Mouse (Mus musculus): ENCODE measurements around the gene Pet100. TPM values are rescaled to one million over a fixed set of nuclear protein-coding genes. Genes with fewer than 3 reads are reported as not detected.

Pet100 gene
- polyA plus RNA-seq, 1 experiment from 2014 or later: 63.5 TPM

DNA sequence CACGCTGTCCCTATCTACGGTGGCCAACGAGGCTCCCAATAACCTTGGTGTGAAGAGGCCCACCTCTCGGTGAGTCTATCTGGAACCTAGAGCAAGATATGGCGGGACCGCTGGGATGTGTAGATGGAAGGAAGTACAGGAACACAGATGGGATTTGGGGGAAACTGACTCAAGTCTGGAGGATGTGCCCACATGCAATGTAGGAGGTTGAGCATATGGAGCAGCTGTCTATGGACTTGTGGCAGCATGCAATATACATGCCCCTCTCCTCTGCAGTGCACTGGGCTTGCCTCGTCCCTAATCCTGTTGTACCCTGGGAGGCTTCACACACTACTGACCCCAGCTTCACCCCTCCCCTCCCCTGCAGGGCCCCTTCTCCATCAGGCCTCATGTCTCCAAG is 13.5 kb upstream of the Pet100 start:
- Histone ChIP-seq H3K27ac (ENCODE audit: low read length) (no peak overlapping the region), H3K4me1 (ENCODE audit: control insufficient read depth, insufficient read depth, low read length) (no peaks in the 10 kb centered on the region), H3K4me2 (ENCODE audit: low read length) (no peak overlapping the region), H3K36me3 (ENCODE audit: control insufficient read depth, insufficient read depth, low read length) (peaks cover 57% of the 10 kb centered on the region), H3K9me3 (replicated peaks; ENCODE audit: control insufficient read depth, low read length, poor library complexity, severe bottlenecking) (no peaks in the 10 kb centered on the region), H3K4me3 (ENCODE audit: low read depth, low read length) (no peak overlapping the region), H3K9ac (ENCODE audit: low read depth, low read length) (no peak overlapping the region), H3K27me3 (ENCODE audit: control insufficient read depth, insufficient read depth, low read depth, low read length) (no peaks in the 10 kb centered on the region)
- ATAC-seq: no peak
- 84% methylated on average over 7 of the region's 7 CpGs for WGBS

GRCm38 (mm10) chr8:3609046-3609815 is 12.1 kb upstream of the Pet100 start:
- Histone ChIP-seq H3K36me3 (ENCODE audit: control insufficient read depth, insufficient read depth, low read length) (peaks cover 56% of the 10 kb centered on the region), H3K9me3 (replicated peaks; ENCODE audit: control insufficient read depth, low read length, poor library complexity, severe bottlenecking) (no peaks in the 10 kb centered on the region), H3K27me3 (ENCODE audit: control insufficient read depth, insufficient read depth, low read depth, low read length) (no peaks in the 10 kb centered on the region), H3K4me1 (ENCODE audit: control insufficient read depth, insufficient read depth, low read length) (no peaks in the 10 kb centered on the region), H3K4me2 (ENCODE audit: low read length) (no peak overlapping the region), H3K9ac (ENCODE audit: low read depth, low read length) (no peak overlapping the region), H3K4me3 (ENCODE audit: low read depth, low read length) (no peak overlapping the region), H3K27ac (ENCODE audit: low read length) (no peak overlapping the region)
- WGBS: 86% methylated on average over 12 of the region's 12 CpGs
- ATAC-seq: no peak

- no peak for ATAC-seq
- Histone ChIP-seq H3K4me2 (ENCODE audit: low read length) (no peak overlapping the region), H3K4me3 (ENCODE audit: low read depth, low read length) (no peak overlapping the region), H3K9ac (ENCODE audit: low read depth, low read length) (no peak overlapping the region), H3K27me3 (ENCODE audit: control insufficient read depth, insufficient read depth, low read depth, low read length) (no peaks in the 10 kb centered on the region), H3K27ac (ENCODE audit: low read length) (no peak overlapping the region), H3K9me3 (replicated peaks; ENCODE audit: control insufficient read depth, low read length, poor library complexity, severe bottlenecking) (no peaks in the 10 kb centered on the region), H3K36me3 (ENCODE audit: control insufficient read depth, insufficient read depth, low read length) (peaks cover 56% of the 10 kb centered on the region), H3K4me1 (ENCODE audit: control insufficient read depth, insufficient read depth, low read length) (no peaks in the 10 kb centered on the region)
- WGBS: 92% methylated on average over 6 of the region's 6 CpGs
Measured at GRCm38 (mm10) chr8:3609816-3610150, 11.6 kb upstream of the Pet100 start.

DNA sequence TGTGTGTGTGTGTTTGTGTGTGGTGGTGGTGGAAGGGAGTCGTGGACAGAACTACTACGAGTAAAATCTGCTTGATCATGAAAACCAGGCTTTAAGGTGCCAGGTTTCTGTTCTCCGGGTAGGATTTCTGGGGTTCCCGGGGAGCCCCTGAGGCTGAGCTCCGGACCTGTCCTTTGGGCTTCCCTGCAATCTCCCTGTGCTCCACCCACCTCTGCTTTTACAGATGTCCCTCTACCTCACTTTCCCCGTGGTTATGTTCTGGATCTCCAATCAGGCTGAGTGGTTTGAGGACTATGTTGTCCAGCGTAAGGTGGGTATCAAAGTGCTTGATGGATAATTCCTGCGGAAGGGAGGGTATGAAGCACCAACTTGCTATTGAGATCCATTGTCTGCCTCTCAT is 771 bp downstream of the Pet100 start:
- Histone ChIP-seq H3K4me1 (ENCODE audit: control insufficient read depth, insufficient read depth, low read length) (peaks cover 18% of the 10 kb centered on the region), H3K4me2 (ENCODE audit: low read length) (peak overlapping the region; percentile 82), H3K4me3 (ENCODE audit: low read depth, low read length) (peak overlapping the region; percentile 68), H3K36me3 (ENCODE audit: control insufficient read depth, insufficient read depth, low read length) (peaks cover 6% of the 10 kb centered on the region), H3K9ac (ENCODE audit: low read depth, low read length) (peak overlapping the region; percentile 68), H3K27me3 (ENCODE audit: control insufficient read depth, insufficient read depth, low read depth, low read length) (no peaks in the 10 kb centered on the region), H3K27ac (ENCODE audit: low read length) (no peak overlapping the region), H3K9me3 (replicated peaks; ENCODE audit: control insufficient read depth, low read length, poor library complexity, severe bottlenecking) (no peaks in the 10 kb centered on the region)
- 69% methylated on average over 8 of the region's 8 CpGs for WGBS
- no peak for ATAC-seq

DNA sequence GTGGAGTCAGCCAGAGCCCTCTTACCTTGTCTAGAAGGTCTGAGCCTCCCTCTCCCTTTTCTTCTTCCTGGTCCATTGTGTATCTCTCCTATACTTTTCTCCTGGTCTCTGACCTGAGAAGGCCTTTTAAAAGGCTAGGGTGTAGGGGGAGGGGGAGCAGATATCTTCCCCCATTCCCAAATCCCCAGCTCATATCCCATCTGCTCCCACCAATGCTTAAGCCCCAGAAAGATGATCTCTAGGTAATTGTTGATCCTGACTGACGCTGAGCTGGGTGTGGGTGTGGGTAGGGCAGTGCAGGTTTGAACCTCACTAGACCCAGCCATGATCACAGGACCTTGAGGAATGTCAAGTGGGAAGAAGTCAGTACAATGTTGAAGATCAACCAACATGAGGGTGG is 4.1 kb downstream of the Pet100 start, which contains the start of gene Pcp2:
TSS of gene Pcp2 (minus strand) at position 101 of the 400 bp plus-strand sequence.
- Histone ChIP-seq H3K4me2 (ENCODE audit: low read length) (no peak within 1 kb of the TSS), H3K9me3 (replicated peaks; ENCODE audit: control insufficient read depth, low read length, poor library complexity, severe bottlenecking) (no peaks in the 10 kb centered on the region), H3K4me3 (ENCODE audit: low read depth, low read length) (no peak within 1 kb of the TSS), H3K36me3 (ENCODE audit: control insufficient read depth, insufficient read depth, low read length) (no peaks in the 10 kb centered on the region), H3K4me1 (ENCODE audit: control insufficient read depth, insufficient read depth, low read length) (peaks cover 10% of the 10 kb centered on the region), H3K27me3 (ENCODE audit: control insufficient read depth, insufficient read depth, low read depth, low read length) (peaks cover 10% of the 10 kb centered on the region), H3K27ac (ENCODE audit: low read length) (no peak within 1 kb of the TSS), H3K9ac (ENCODE audit: low read depth, low read length) (no peak within 1 kb of the TSS)
- WGBS: 44% methylated on average over 1 of the region's 1 CpGs
- ATAC-seq: no peak

- peaks cover 13% of the 10 kb centered on the region for H3K4me1 ChIP-seq (ENCODE audit: control insufficient read depth, insufficient read depth, low read length)
Measured at GRCm38 (mm10) chr8:3626971-3627370, 5.6 kb downstream of the Pet100 start.

DNA sequence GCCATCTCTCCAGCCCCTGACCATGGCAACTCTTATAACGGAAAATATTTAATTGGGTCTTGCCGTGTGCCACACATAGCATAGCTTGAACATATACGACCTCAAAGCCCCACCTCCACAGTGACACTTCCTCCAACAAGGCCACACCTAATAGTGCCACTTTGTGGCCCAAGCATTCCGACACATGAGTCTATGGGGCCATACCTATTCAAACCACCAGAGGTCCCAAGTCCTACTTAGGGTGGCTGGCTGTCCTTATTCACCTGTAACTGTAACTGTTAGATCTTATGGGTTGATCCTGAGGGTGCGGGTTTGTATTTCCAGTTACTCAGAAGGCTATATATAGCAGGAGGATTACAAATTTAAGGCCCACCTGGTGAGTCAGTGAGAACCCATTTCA is 6.7 kb downstream of the Pet100 start:
- H3K27ac ChIP-seq (ENCODE audit: low read length): no peak overlapping the region
- H3K4me1 ChIP-seq (ENCODE audit: control insufficient read depth, insufficient read depth, low read length): peaks cover 8% of the 10 kb centered on the region
- no peak overlapping the region for H3K9ac ChIP-seq (ENCODE audit: low read depth, low read length)
- no peak overlapping the region for H3K4me2 ChIP-seq (ENCODE audit: low read length)
- no peak for ATAC-seq
- peaks cover 10% of the 10 kb centered on the region for H3K27me3 ChIP-seq (ENCODE audit: control insufficient read depth, insufficient read depth, low read depth, low read length)
- WGBS: 38% methylated on average over 5 of the region's 5 CpGs
- H3K36me3 ChIP-seq (ENCODE audit: control insufficient read depth, insufficient read depth, low read length): no peaks in the 10 kb centered on the region
- no peaks in the 10 kb centered on the region for H3K9me3 ChIP-seq (replicated peaks; ENCODE audit: control insufficient read depth, low read length, poor library complexity, severe bottlenecking)
- no peak overlapping the region for H3K4me3 ChIP-seq (ENCODE audit: low read depth, low read length)

More at GRCm38 (mm10) chr8:3626971-3627370, 5.6 kb downstream of the Pet100 start:
- H3K4me3 ChIP-seq (ENCODE audit: low read depth, low read length): no peak overlapping the region
- H3K27me3 ChIP-seq (ENCODE audit: control insufficient read depth, insufficient read depth, low read depth, low read length): peaks cover 10% of the 10 kb centered on the region
- H3K4me2 ChIP-seq (ENCODE audit: low read length): no peak overlapping the region
- WGBS: 58% methylated on average over 5 of the region's 5 CpGs
- no peaks in the 10 kb centered on the region for H3K9me3 ChIP-seq (replicated peaks; ENCODE audit: control insufficient read depth, low read length, poor library complexity, severe bottlenecking)
- no peak overlapping the region for H3K27ac ChIP-seq (ENCODE audit: low read length)
- H3K36me3 ChIP-seq (ENCODE audit: control insufficient read depth, insufficient read depth, low read length): no peaks in the 10 kb centered on the region
- no peak for ATAC-seq
- no peak overlapping the region for H3K9ac ChIP-seq (ENCODE audit: low read depth, low read length)

DNA sequence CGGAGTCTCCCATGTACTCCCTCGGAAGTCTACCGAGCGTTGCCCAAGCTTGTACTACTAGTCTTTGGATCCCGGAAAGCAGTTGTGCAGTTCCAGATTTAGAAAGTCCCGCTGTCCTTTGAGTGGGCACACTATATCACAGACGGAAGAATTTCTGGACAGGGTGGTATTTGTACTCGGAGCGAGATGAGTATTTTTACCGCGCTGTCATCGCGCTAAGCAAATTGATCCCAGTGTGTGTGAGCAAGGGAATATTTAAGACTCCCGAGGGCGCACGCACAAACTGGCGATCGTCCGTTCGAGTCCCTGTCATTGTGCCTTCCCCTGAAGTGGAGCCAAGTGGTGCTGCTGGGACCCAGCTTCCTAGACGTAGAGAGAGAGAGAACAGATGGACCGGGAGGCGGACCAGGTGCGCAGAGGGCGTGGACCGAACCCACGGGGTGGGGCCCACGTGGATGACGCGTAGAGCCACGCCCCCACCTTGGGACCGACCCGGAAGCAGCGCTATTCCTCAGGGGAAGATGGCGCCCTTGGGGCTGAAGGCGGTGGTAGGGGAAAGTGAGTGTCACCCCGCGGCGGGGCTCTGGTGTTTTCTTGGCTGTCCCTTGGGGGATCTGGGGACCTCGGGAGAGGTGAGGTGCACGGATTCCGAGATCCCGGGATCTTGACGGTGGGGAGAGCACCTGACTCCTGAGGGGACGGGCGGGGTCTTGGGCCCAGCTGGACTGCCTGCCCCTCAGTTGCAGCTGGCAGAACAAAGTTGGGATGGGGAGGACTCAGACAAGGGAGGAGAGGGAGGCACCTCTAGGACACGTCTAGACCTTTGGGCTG is 9.5 kb downstream of the Pet100 start, which contains the start of gene Stxbp2:
TSS of gene Stxbp2 (plus strand) at position 309 of the 831 bp plus-strand sequence.
- Histone ChIP-seq H3K27ac (ENCODE audit: low read length) (no peak within 1 kb of the TSS), H3K4me3 (ENCODE audit: low read depth, low read length) (peak within 1 kb of the TSS; percentile 48), H3K36me3 (ENCODE audit: control insufficient read depth, insufficient read depth, low read length) (no peaks in the 10 kb centered on the region), H3K4me1 (ENCODE audit: control insufficient read depth, insufficient read depth, low read length) (peaks cover 8% of the 10 kb centered on the region), H3K4me2 (ENCODE audit: low read length) (peak within 1 kb of the TSS; percentile 77), H3K9me3 (replicated peaks; ENCODE audit: control insufficient read depth, low read length, poor library complexity, severe bottlenecking) (no peaks in the 10 kb centered on the region), H3K27me3 (ENCODE audit: control insufficient read depth, insufficient read depth, low read depth, low read length) (peaks cover 10% of the 10 kb centered on the region), H3K9ac (ENCODE audit: low read depth, low read length) (peak within 1 kb of the TSS; percentile 61)
- peak; percentile 82 for ATAC-seq
- 6% methylated on average over 47 of the region's 47 CpGs for WGBS

DNA sequence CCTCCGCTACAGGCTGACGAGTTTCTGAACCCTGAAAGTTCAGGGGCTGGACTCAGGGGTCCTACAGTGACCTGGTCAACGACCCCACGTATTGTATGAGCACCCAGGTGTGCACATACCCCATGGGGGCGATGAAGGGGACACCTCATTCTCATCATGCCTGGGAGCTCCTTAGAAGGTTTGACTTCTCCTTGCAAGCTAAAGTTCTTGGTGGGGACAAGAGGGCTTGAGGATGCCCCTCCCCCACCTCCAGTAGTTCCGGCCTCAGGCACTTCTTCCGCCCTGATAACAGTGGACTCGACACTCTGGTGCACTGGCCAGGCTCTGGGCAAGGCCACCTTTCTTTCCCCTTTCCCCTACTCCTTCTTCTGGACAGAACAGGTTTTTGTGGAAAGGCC is 10.1 kb downstream of the Pet100 start:
- ATAC-seq: no peak
- H3K4me3 ChIP-seq (ENCODE audit: low read depth, low read length): peak overlapping the region; percentile 48
- 29% methylated on average over 8 of the region's 8 CpGs for WGBS
- H3K27ac ChIP-seq (ENCODE audit: low read length): no peak overlapping the region
- H3K4me2 ChIP-seq (ENCODE audit: low read length): peak overlapping the region; percentile 77
- H3K27me3 ChIP-seq (ENCODE audit: control insufficient read depth, insufficient read depth, low read depth, low read length): peaks cover 10% of the 10 kb centered on the region
- no peaks in the 10 kb centered on the region for H3K9me3 ChIP-seq (replicated peaks; ENCODE audit: control insufficient read depth, low read length, poor library complexity, severe bottlenecking)
- H3K9ac ChIP-seq (ENCODE audit: low read depth, low read length): peak overlapping the region; percentile 61; the same call in 1 of the 2 replicates
- no peaks in the 10 kb centered on the region for H3K36me3 ChIP-seq (ENCODE audit: control insufficient read depth, insufficient read depth, low read length)
- peaks cover 8% of the 10 kb centered on the region for H3K4me1 ChIP-seq (ENCODE audit: control insufficient read depth, insufficient read depth, low read length)

Data from midbrain, embryonic 16.5 days (tissue).